Mouse (Mus musculus): ENCODE results near the gene Adgrf4.

DNA sequence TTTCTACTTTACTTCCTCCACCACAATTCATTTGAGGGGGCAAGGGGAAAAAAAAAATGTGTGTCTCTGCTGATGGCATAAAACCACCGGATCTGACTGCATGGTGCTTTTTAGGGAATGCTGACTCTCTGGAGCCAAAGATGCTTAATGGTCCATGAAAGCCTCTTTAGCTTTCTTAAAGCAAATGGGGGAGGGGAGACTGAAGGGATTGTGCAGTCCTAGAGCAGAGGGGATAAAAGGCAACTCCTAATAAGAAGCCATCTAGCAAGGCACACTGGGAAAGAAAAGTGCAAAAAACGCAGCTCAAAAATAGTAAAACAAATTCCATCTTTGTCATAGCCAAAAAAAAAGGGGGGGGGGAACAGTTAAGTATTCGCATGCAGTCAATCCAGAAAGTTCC lies 83.8 kb downstream of the Adgrf4 start:
- TF ChIP-seq CTCF (IDR thresholded peaks at IDR 0.05; ENCODE audit: control insufficient read depth, insufficient read depth, low read length) (no peak), POLR2A (IDR thresholded peaks at IDR 0.05; ENCODE audit: borderline replicate concordance, control insufficient read depth, low read depth, low read length) (no peak)
